ENCODE assay signal across 7 mouse cellular contexts in the genomic region with DNA sequence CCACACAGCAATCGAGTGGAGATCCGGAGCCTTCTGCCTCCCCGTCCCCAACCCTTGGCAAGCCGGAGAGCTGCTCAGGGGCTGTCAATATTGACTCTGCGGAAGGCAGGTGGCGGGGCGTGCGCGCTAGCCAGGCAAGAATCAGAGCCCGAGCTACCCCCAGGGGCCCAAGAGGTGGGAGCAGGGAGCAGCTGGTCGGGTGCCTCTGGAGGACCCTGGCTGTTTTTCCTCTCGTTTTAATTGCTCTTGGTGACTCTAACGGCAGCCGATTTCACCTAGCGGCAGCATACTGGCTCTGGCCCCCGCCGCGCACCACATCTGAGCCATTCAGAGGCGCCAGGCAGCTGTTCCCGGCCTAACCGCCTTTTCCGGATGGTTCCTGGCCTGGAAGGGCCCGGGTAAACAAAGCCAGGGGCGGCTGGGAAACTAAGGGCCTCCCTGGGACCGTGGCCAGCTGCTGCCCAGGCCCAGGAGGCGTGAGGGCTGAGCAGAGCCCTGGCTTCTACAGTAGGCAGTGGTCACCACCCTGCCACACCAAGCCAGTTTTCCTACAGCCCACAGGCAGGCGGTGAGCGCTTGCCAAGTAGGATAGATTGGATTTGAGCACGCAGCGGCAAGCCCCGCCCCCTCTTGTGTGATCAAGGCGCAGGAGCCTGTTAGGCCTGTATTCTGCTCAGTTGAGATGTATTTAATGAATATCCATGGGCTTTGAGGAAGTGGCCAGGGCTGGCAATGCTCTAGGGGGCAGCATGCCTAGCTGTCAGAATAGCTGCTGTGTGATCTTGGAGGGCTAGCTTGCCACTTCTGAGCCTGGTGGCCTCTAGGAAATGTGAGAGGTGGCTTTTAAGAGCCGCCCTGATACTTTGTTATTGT.
DNase-seq lines count a peak whose midpoint lies in the region; ATAC-seq lines count a peak whose summit lies in the region.

No protein-coding gene starts in this region.

- H3K4me3 ChIP-seq in hindbrain, embryonic 16.5 days (ENCODE audit: low read length): no peak overlapping the region
- H3K4me3 ChIP-seq in limb, embryonic 10.5 days: peak overlapping the region; percentile 37
- peak overlapping the region; percentile 39 for H3K4me3 ChIP-seq in midbrain, embryonic 10.5 days

- 4% methylated on average over 33 of the region's 33 CpGs for WGBS in hindbrain, embryonic 16.5 days
- 2% methylated on average over 33 of the region's 33 CpGs for WGBS in limb, embryonic 10.5 days
- WGBS in midbrain, embryonic 10.5 days: 7% methylated on average over 33 of the region's 33 CpGs

- H3K36me3 ChIP-seq in hindbrain, embryonic 16.5 days (ENCODE audit: control insufficient read depth, insufficient read depth, low read length): no peaks in the 10 kb centered on the region
- H3K36me3 ChIP-seq in limb, embryonic 10.5 days: no peaks in the 10 kb centered on the region
- H3K36me3 ChIP-seq in midbrain, embryonic 10.5 days: no peaks in the 10 kb centered on the region

- DNase-seq in adipocyte (ENCODE audit: low spot score): peak; percentile 57
- DNase-seq in gastrocnemius, postnatal 14 days: peak; percentile 78
- DNase-seq in limb, embryonic 10.5 days (ENCODE audit: low spot score): peak; percentile 85
- DNase-seq in midbrain, embryonic 10.5 days (ENCODE audit: low spot score): peak; percentile 80
- DNase-seq in spleen, postnatal 36 days (ENCODE audit: low spot score in 2 of 2): peak; percentile 52 to 63

- intact Hi-C loops in gastrocnemius, postnatal 14 days (cut with DNase I; ENCODE audit: low total_unique reads): loop anchor here (5.0 kb wide), 1 partner anchor 116 kb away; no protein-coding TSS in a partner anchor

- peak overlapping the region; percentile 84 for H3K27ac ChIP-seq in hindbrain, embryonic 16.5 days (ENCODE audit: low read depth, low read length)
- peak overlapping the region; percentile 88 for H3K27ac ChIP-seq in limb, embryonic 10.5 days
- peak overlapping the region; percentile 86 for H3K27ac ChIP-seq in midbrain, embryonic 10.5 days (replicated peaks)

- peaks cover 62% of the 10 kb centered on the region for H3K4me1 ChIP-seq in hindbrain, embryonic 16.5 days (ENCODE audit: control insufficient read depth, insufficient read depth, low read depth, low read length)
- H3K4me1 ChIP-seq in limb, embryonic 10.5 days: peaks cover 100% of the 10 kb centered on the region
- peaks cover 100% of the 10 kb centered on the region for H3K4me1 ChIP-seq in midbrain, embryonic 10.5 days

- peak; percentile 82 for ATAC-seq in common myeloid progenitor, adult 5-6 weeks (replicated peaks; ENCODE audit: low read depth, poor library complexity, severe bottlenecking)
- peak; percentile 90 for ATAC-seq in hindbrain, embryonic 16.5 days

- no peaks in the 10 kb centered on the region for H3K27me3 ChIP-seq in hindbrain, embryonic 16.5 days (replicated peaks; ENCODE audit: control insufficient read depth, insufficient read depth, low read length)
- H3K27me3 ChIP-seq in limb, embryonic 10.5 days (ENCODE audit: low read depth, poor library complexity, severe bottlenecking): peaks cover 57% of the 10 kb centered on the region
- peaks cover 82% of the 10 kb centered on the region for H3K27me3 ChIP-seq in midbrain, embryonic 10.5 days (ENCODE audit: low read depth, poor library complexity, severe bottlenecking)

- H3K9me3 ChIP-seq in hindbrain, embryonic 16.5 days (ENCODE audit: control insufficient read depth, low read length): no peaks in the 10 kb centered on the region
- H3K9me3 ChIP-seq in limb, embryonic 10.5 days (replicated peaks): no peaks in the 10 kb centered on the region
- no peaks in the 10 kb centered on the region for H3K9me3 ChIP-seq in midbrain, embryonic 10.5 days (replicated peaks)

- peak overlapping the region; percentile 36 for H3K9ac ChIP-seq in hindbrain, embryonic 16.5 days (ENCODE audit: low read depth, low read length)

- H3K4me2 ChIP-seq in hindbrain, embryonic 16.5 days (ENCODE audit: low read length): peak overlapping the region; percentile 28
